Mouse (Mus musculus) cortical plate, adult 2 months (tissue): ENCODE results near the gene Fcrl1. TPM values are rescaled to one million over a fixed set of nuclear protein-coding genes. Genes with fewer than 3 reads are reported as not detected.

Experiments used
- H3K27ac ChIP-seq: fragments of 200-500 bp; 2 replicates; pipeline ENCODE4 v1.5.1; 2012; ENCODE audit warnings: low read length, control low read depth, inconsistent platforms; ENCODE audit not compliant: insufficient read depth
- H3K4me1 ChIP-seq: fragments of 200-500 bp; 2 replicates; pipeline ENCODE4 v1.6.1; 2011; ENCODE audit warnings: low read length; ENCODE audit not compliant: control insufficient read depth, insufficient read depth
- H3K4me3 ChIP-seq: fragments of 200-500 bp; 2 replicates; pipeline ENCODE4 v1.5.1; 2011; ENCODE audit warnings: mild to moderate bottlenecking, low read length, control low read depth; ENCODE audit not compliant: insufficient read depth
- CTCF ChIP-seq: fragments of 200-500 bp; IDR thresholded peaks from 2 replicates; pipeline ENCODE4 v1.5.1; 2011; ENCODE audit warnings: mild to moderate bottlenecking, control low read depth, low read length; ENCODE audit not compliant: insufficient read depth; ENCODE audit errors: extremely low read depth
- POLR2A ChIP-seq: fragments of 200-500 bp; IDR thresholded peaks from 2 replicates; pipeline ENCODE4 v1.6.1; 2011; ENCODE audit warnings: mild to moderate bottlenecking, low read length, control low read depth; ENCODE audit not compliant: insufficient read depth; ENCODE audit errors: extremely low read depth
- polyA plus RNA-seq: library from polyadenylated mRNA; depleted of rRNA; stranded (reverse); fragments of >200 nt; gene quantifications from 2 replicates; pipeline ENCODE4 v1.2.3, GENCODE M21; 2012; rRNA removed

Fcrl1 gene
- polyA plus RNA-seq, 1 experiment, result 0.61 TPM

DNA sequence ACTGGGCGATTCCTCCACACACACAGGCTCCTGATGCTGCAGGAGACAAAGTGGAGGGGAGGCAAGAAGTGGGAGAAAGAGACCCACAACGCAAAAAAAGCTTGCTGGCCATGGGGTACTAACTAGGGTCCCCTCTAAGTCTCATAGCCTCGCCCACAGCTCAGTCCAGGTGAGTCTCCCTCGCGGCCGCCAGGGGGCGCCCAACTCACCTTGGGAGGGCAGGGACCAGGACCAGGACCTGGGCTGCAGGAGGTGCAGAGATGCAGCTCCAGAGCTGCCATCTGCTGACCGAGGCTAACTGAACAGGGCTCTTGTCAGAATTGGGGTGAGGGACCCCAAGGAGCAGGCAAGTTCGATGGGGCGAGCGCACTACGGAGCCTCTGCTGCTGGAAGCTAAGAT, 35.0 kb downstream of the Fcrl1 start:
- Histone ChIP-seq H3K4me3 (no peak overlapping the region), H3K27ac (no peak overlapping the region), H3K4me1 (no peaks in the 10 kb centered on the region)
- TF ChIP-seq POLR2A (no peak), CTCF (peak; percentile 46)

GRCm38 (mm10) chr3:87420645-87421044, 44.5 kb downstream of the Fcrl1 start:
- Histone ChIP-seq H3K27ac (no peak overlapping the region), H3K4me1 (no peaks in the 10 kb centered on the region), H3K4me3 (no peak overlapping the region)
- TF ChIP-seq CTCF, result no peak
- TF ChIP-seq POLR2A, result no peak

GRCm38 (mm10) chr3:87422386-87422910, 46.3 kb downstream of the Fcrl1 start:
- TF ChIP-seq POLR2A, result no peak
- TF ChIP-seq CTCF, result no peak
- no peak overlapping the region for H3K4me3 ChIP-seq
- no peak overlapping the region for H3K27ac ChIP-seq
- no peaks in the 10 kb centered on the region for H3K4me1 ChIP-seq

- TF ChIP-seq CTCF (no peak), POLR2A (no peak)
- Histone ChIP-seq H3K27ac (no peak within 1 kb of the TSS), H3K4me1 (no peaks in the 10 kb centered on the region)
Measured at GRCm38 (mm10) chr3:87435479-87435878, 59.3 kb downstream of the Fcrl1 start, which contains the start of gene Fcrl5. TSS of gene Fcrl5 (plus strand) at chr3:87435773.

DNA sequence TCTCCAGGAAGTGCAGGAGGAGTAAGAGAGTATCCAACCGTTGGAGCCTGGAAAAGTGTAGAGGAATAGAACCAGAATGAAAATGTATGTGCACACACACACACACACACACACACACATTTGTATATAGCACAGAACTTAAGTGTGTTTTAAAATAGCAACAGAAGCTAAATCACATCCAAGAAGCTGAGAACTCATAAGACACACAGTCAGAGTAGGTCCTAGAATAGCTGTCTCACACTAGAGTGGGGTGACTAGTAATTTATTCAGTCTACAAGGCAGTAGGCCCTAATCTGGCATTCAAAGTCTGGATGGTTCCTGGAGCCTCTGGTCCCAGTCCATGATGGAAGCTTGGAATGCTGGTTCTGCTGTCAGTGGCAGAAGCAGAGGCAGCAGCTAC, 64.4 kb downstream of the Fcrl1 start:
- Histone ChIP-seq H3K27ac (no peak overlapping the region), H3K4me3 (no peak overlapping the region), H3K4me1 (no peaks in the 10 kb centered on the region; the same call in 1 of the 2 replicates)
- no peak for TF ChIP-seq POLR2A
- no peak for TF ChIP-seq CTCF

More at GRCm38 (mm10) chr3:87435479-87435878, 59.3 kb downstream of the Fcrl1 start, which contains the start of gene Fcrl5:
- no peak within 1 kb of the TSS for H3K4me3 ChIP-seq

DNA sequence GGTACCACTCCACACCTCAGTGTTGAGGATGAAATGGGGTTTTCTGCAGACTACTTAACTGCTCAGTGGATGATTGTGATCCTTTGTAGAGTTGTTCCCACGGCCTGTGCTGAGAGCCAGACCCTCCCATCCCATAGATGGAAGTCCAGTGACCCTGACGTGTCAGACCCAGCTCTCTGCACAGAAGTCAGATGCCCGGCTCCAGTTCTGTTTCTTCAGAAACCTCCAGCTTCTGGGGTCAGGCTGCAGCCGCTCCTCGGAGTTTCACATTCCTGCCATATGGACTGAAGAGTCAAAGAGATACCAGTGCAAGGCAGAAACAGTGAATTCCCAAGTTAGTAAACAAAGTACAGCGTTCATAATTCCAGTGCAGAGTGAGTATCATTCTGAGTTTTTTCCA, 67.8 kb downstream of the Fcrl1 start:
- TF ChIP-seq POLR2A (no peak), CTCF (no peak)
- H3K4me1 ChIP-seq, result no peaks in the 10 kb centered on the region; the same call in 1 of the 2 replicates
- H3K27ac ChIP-seq, result no peak overlapping the region
- no peak overlapping the region for H3K4me3 ChIP-seq

Other genes with a start within 250 kb of the Fcrl1 start
- 2.9 and 3.1 TPM in 2 replicates for gene Kirrel, start 201.6 kb upstream of the Fcrl1 start, polyA plus RNA-seq
- gene Fcrls, start 112.6 kb upstream of the Fcrl1 start, polyA plus RNA-seq, result 26.5 and 33.1 TPM in 2 replicates
- 0.08 TPM in 1 of 2 replicates, not detected in the other for gene Cd5l, start 18.5 kb upstream of the Fcrl1 start, polyA plus RNA-seq
- not detected in 2 replicates for gene Fcrl5, start 59.4 kb downstream of the Fcrl1 start, polyA plus RNA-seq
- gene Etv3, start 149.0 kb downstream of the Fcrl1 start, polyA plus RNA-seq, result 13.8 and 14.0 TPM in 2 replicates
- gene Arhgef11, start 241.2 kb downstream of the Fcrl1 start, polyA plus RNA-seq, result 36.0 and 38.0 TPM in 2 replicates